Mouse (Mus musculus): ENCODE results near the gene Smim26.
"Not testable (repeated sequence)": the region's sequence is repeated elsewhere in the genome, so short reads cannot be mapped to it uniquely, and the experiment has no call there.

DNA sequence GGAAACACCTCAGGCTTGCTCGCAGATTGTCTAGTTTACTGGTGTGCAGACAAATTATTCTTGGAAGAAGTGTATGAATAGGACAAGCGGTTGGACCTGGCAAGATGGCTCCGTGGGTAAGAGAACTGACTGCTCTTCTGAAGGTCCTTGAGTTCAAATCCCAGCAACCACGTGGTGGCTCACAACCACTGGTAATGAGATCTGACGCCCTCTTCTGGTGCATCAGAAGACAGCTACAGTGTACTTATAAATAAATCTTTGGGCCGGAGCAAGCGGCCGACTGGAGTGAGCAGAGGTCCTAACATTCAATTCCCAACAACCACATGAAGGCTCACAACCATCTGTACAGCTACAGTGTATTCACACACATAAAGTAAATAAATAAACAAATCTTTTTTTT is 818 bp upstream of the Smim26 start:
- not testable (repeated sequence) for TF ChIP-seq GATA1, TAL1 (IDR thresholded peaks at IDR 0.05; ENCODE audit: low read length)

Data from erythroblast, embryonic 14.5 days (primary cell).